Mouse (Mus musculus) liver, postnatal 0 days (tissue): ENCODE results near the gene Vps37d. TPM values are rescaled to one million over a fixed set of nuclear protein-coding genes. Genes with fewer than 3 reads are reported as not detected.

Experiments
- ATAC-seq: fragments of 200-750 bp; cut with Nextera tagmentation; 2 replicates; pipeline ENCODE4 v1.8.0; 2017; ENCODE audit warnings: mild to moderate bottlenecking, moderate library complexity
- DNase-seq: peaks from one replicate; pipeline ENCODE4 v3.0.0-alpha.2; 2016
- H3K27ac ChIP-seq: fragments of 300-500 bp; sonication (generic); 2 replicates; pipeline ENCODE4 v1.5.1; 2014; ENCODE audit warnings: antibody characterized with exemption, moderate library complexity, mild to moderate bottlenecking, low read depth
- H3K27me3 ChIP-seq: fragments of 300-500 bp; sonication (generic); 2 replicates; pipeline ENCODE4 v1.6.1; 2014; ENCODE audit warnings: low read length, control low read depth, mixed read lengths; ENCODE audit not compliant: insufficient read depth
- H3K36me3 ChIP-seq: fragments of 300-500 bp; sonication (generic); replicated peaks from 2 replicates; pipeline ENCODE4 v1.6.1; 2014; ENCODE audit warnings: mild to moderate bottlenecking, control low read depth, low read length, moderate library complexity, mixed read lengths; ENCODE audit not compliant: insufficient read depth
- H3K4me1 ChIP-seq: fragments of 300-500 bp; sonication (generic); 2 replicates; pipeline ENCODE4 v1.6.1; 2014; ENCODE audit warnings: antibody characterized with exemption, mild to moderate bottlenecking, control low read depth; ENCODE audit not compliant: insufficient read depth
- H3K4me2 ChIP-seq: fragments of 300-500 bp; sonication (generic); 2 replicates; pipeline ENCODE4 v1.6.1; 2014; ENCODE audit warnings: low read depth, mild to moderate bottlenecking, low read length, moderate library complexity, mixed read lengths
- H3K4me3 ChIP-seq: fragments of 300-500 bp; sonication (generic); 2 replicates; pipeline ENCODE4 v1.5.1; 2014; ENCODE audit warnings: low read depth, low read length
- H3K9ac ChIP-seq: fragments of 300-500 bp; sonication (generic); replicated peaks from 2 replicates; pipeline ENCODE4 v1.6.1; 2014; ENCODE audit warnings: mild to moderate bottlenecking, moderate library complexity
- H3K9me3 ChIP-seq: fragments of 300-500 bp; sonication (generic); 2 replicates; pipeline ENCODE4 v1.6.1; 2016; ENCODE audit warnings: mild to moderate bottlenecking, control low read depth, low read length, mixed read lengths
- CTCF ChIP-seq: sonication (generic); IDR thresholded peaks from 2 replicates; pipeline ENCODE4 v1.5.1; 2016; ENCODE audit warnings: antibody characterized with exemption, low read depth
- EP300 ChIP-seq: IDR thresholded peaks from 2 replicates; pipeline ENCODE4 v1.6.1; 2016; ENCODE audit warnings: antibody characterized with exemption, low read depth, mild to moderate bottlenecking
- WGBS: fragments of 180-500 bp; shearing (Covaris S2); extraction: QIAGEN DNeasy Blood & Tissue Kit; methylation state at CpG from one replicate; pipeline ENCODE4 v1.1.7; 2014; ENCODE audit not compliant: insufficient replicate concordance; 5-methylcytosine and 5-hydroxymethylcytosine counted together
- polyA plus RNA-seq: library from polyadenylated mRNA; unstranded; fragments of >200 nt; fragmentation: Nextera tagmentation; extraction: Ambion mirVana; gene quantifications from 2 replicates; pipeline ENCODE4 v1.2.1, GENCODE M21; 2015

Gene Vps37d
- polyA plus RNA-seq, 1 experiment from 2014 or later = 0.80 TPM

DNA sequence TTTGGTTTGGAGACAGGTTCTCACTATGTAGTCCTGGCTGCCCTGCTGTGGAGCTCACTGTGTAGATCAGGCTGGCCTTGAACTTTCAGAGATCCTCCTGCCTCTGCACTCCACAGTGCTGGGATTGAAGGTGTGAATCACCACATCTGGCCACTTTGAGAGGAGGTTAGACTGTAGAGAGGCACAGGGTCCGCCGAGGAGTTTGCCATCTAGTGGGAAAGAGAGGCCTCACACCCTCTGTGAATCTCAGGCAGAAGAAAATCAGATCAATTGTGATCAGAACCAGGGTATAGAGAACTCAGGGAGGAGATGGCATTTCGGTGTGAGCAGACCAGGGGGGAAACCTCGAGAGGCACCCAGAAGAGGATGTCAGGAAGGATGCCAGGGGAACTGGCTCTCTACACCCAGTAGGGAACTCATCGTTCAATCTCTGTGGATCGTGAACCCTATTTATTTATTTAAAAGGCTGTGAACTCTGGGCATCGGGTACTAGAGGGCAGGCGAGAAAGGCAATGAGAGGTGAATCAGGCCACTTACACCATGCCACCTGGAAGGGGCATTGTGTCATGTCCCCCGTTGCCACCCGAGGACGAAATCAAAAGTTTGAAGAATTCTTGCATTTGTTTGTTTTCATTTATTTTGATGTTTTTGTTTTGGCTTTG, 26.1 kb upstream of the Vps37d start:
- Histone ChIP-seq H3K27ac (no peak overlapping the region), H3K4me1 (peaks cover 3% of the 10 kb centered on the region), H3K9me3 (no peaks in the 10 kb centered on the region), H3K9ac (no peak overlapping the region), H3K4me2 (no peak overlapping the region), H3K36me3 (no peaks in the 10 kb centered on the region), H3K27me3 (peaks cover 28% of the 10 kb centered on the region), H3K4me3 (no peak overlapping the region)
- no peak for TF ChIP-seq EP300
- TF ChIP-seq CTCF = peak; percentile 65
- no peak for DNase-seq
- 56% methylated on average over 11 of the region's 11 CpGs for WGBS
- no peak for ATAC-seq

DNA sequence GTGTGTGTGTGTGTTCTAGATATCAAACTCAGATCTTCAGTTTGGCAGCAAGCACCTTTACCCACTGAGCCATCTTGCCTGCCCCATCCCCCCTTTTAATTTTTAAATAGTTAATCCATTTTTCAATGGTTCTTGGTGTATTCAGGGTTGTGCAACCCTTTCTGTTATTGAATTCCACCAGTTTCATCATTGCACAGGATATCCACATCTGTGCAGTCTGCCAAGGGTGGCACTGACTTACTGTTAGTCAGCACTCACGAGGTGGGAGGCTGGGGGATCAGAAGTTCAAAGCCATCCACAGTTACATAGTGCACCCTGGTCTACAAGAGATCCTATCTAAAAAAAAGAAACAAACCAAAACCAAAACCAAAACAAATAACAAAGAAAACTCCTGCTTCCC, 22.9 kb upstream of the Vps37d start:
- TF ChIP-seq CTCF (no peak), EP300 (no peak)
- Histone ChIP-seq H3K4me2 (no peak overlapping the region), H3K36me3 (no peaks in the 10 kb centered on the region), H3K9ac (no peak overlapping the region), H3K4me3 (no peak overlapping the region), H3K27me3 (0 out of 2 replicates have a peak, but pooled peaks cover 3% of the 10 kb centered on the region), H3K4me1 (no peaks in the 10 kb centered on the region), H3K9me3 (no peaks in the 10 kb centered on the region), H3K27ac (no peak overlapping the region)
- DNase-seq = no peak
- peak; percentile 81 for ATAC-seq
- WGBS = 38% methylated on average over 1 of the region's 1 CpGs

DNA sequence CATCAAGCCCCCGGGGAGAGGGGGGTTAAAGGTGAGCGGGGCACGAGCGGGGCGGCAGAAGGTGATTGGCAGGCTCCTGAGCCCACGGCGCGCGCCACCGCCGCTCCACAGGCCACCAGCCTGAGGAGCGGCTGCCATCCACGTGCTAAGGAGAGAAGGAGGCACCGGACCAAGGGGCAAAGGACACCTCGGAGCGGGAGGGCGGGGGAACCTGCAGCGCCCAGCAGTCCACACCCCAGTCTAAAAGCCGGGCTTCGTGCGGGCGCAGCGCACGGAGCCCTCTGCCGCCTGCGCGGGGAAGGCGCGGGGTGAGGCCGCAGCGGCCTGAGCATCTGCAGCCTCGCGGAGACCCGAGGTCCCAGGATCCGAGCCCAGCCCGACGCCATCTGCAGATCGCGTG, 11.6 kb upstream of the Vps37d start, which contains the start of gene Mlxipl:
Gene Mlxipl (plus strand): TSS at position 238 of the 400 bp plus-strand sequence.
- TF ChIP-seq EP300 (no peak), CTCF (0 out of 2 replicates have a peak, but pooled peaks have one; percentile 5)
- Histone ChIP-seq H3K27me3 (peaks cover 38% of the 10 kb centered on the region), H3K9ac (no peak within 1 kb of the TSS), H3K36me3 (no peaks in the 10 kb centered on the region), H3K4me1 (no peaks in the 10 kb centered on the region), H3K27ac (no peak within 1 kb of the TSS), H3K4me3 (no peak within 1 kb of the TSS), H3K4me2 (0 out of 2 replicates have a peak within 1 kb of the TSS, but pooled peaks have one; percentile 22), H3K9me3 (no peaks in the 10 kb centered on the region)
- peak; percentile 39 for DNase-seq
- peak; percentile 86 for ATAC-seq
- WGBS = 6% methylated on average over 37 of the region's 39 CpGs

DNA sequence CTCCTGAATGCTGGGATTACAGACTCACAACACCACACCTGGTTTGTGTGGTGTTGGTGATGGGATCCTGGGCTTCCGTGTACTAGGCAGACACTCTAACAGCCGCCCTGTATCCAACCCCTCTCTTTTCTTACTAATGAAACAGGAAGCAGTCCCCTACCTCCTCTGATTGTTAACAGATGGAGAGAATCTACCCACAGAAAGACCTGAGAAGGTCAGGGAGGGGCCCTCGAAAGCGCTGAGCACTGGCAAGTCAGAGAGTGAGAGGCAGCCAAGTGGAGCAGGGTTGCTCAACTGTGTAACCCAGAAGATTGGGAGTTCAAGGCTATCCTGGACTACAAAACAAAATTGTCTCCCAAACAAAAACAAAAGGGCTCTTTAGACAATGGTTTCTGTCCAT, 8.8 kb upstream of the Vps37d start:
- Histone ChIP-seq H3K4me3 (no peak overlapping the region), H3K27ac (no peak overlapping the region), H3K9me3 (no peaks in the 10 kb centered on the region), H3K27me3 (peaks cover 31% of the 10 kb centered on the region), H3K36me3 (no peaks in the 10 kb centered on the region), H3K9ac (no peak overlapping the region), H3K4me1 (no peaks in the 10 kb centered on the region), H3K4me2 (no peak overlapping the region)
- no peak for DNase-seq
- no peak for ATAC-seq
- 55% methylated on average over 4 of the region's 4 CpGs for WGBS
- TF ChIP-seq EP300 = no peak
- no peak for TF ChIP-seq CTCF

DNA sequence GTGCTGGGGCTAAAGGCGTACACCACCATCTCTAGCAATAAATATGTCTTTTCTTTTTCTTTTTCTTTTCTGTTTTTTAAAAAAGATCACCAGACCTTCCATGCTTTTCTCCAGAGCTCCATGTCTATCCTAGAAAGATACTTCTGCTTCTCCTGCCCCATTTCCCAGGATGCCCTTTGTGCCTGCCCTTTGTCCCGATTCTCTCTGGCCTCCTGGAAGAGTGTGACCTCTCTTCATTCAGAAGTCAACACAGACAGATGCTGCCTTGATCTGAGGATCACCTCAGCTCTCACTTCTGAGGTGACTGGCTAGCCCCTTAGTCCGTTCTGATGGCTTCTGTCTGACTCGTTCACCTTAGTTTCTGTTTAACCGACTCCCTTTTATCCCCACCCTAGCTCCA, 2.5 kb upstream of the Vps37d start:
- H3K27ac ChIP-seq = no peak overlapping the region
- no peak overlapping the region for H3K4me2 ChIP-seq
- H3K4me1 ChIP-seq = peaks cover 8% of the 10 kb centered on the region
- H3K36me3 ChIP-seq = no peaks in the 10 kb centered on the region
- H3K4me3 ChIP-seq = no peak overlapping the region
- no peaks in the 10 kb centered on the region for H3K9me3 ChIP-seq
- DNase-seq = no peak
- no peak overlapping the region for H3K9ac ChIP-seq
- 0 out of 2 replicates have a peak, but pooled peaks cover 2% of the 10 kb centered on the region for H3K27me3 ChIP-seq
- ATAC-seq = no peak
- 67% methylated on average over 5 of the region's 5 CpGs for WGBS
- TF ChIP-seq EP300 = no peak
- no peak for TF ChIP-seq CTCF

DNA sequence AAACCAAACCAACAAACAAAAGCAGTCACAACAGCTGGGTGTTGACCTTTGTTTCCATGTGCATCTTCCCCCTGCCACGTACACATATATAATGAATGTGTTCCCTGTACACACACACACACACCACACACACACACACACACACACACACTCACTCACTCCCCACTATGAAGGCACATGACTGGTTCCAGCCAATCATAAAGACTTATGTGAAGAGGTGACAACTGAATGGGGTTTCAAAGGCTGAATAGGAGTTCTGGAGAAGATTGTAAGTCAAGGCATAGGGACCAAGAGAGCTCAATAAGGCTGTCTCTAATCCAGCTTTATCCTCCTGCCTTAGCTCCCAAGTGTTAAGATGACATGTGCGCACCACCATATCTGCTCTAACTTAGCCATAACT, 1.5 kb upstream of the Vps37d start:
- no peak for ATAC-seq
- Histone ChIP-seq H3K27me3 (0 out of 2 replicates have a peak, but pooled peaks cover 2% of the 10 kb centered on the region), H3K4me3 (no peak overlapping the region), H3K4me2 (no peak overlapping the region), H3K9ac (no peak overlapping the region), H3K27ac (no peak overlapping the region), H3K9me3 (no peaks in the 10 kb centered on the region), H3K4me1 (peaks cover 8% of the 10 kb centered on the region), H3K36me3 (no peaks in the 10 kb centered on the region)
- TF ChIP-seq EP300 (no peak), CTCF (no peak)
- DNase-seq = no peak
- WGBS = 78% methylated on average over 2 of the region's 2 CpGs
